Mouse (Mus musculus) retina, embryonic 14.5 days (tissue): ENCODE results near the gene Cadm1.
A peak's percentile ranks its signal among the peaks of the same experiment; 100 is the strongest.

ENCODE experiments used
- DNase-seq: peaks from one replicate; pipeline ENCODE4 v3.0.0-alpha.2; 2015; ENCODE audit warnings: low spot score

Gene Cadm1

GRCm38 (mm10) chr9:47609443-47609842 lies 79.5 kb downstream of the Cadm1 start:
- no peak for DNase-seq

GRCm38 (mm10) chr9:47610316-47610715 lies 80.3 kb downstream of the Cadm1 start:
- no peak for DNase-seq

GRCm38 (mm10) chr9:47612894-47613412 lies 83.0 kb downstream of the Cadm1 start:
- no peak for DNase-seq

- DNase-seq: no peak
Observed at GRCm38 (mm10) chr9:47615049-47615448, 85.1 kb downstream of the Cadm1 start.

GRCm38 (mm10) chr9:47616391-47616790 lies 86.4 kb downstream of the Cadm1 start:
- DNase-seq: no peak

GRCm38 (mm10) chr9:47619501-47620029 lies 89.6 kb downstream of the Cadm1 start:
- peak; percentile 64 for DNase-seq

- DNase-seq: no peak
Observed at GRCm38 (mm10) chr9:47623447-47624445, 93.8 kb downstream of the Cadm1 start.

GRCm38 (mm10) chr9:47624565-47625520 lies 94.9 kb downstream of the Cadm1 start:
- no peak for DNase-seq

GRCm38 (mm10) chr9:47625621-47626210 lies 95.7 kb downstream of the Cadm1 start:
- no peak for DNase-seq

- DNase-seq: no peak
Observed at GRCm38 (mm10) chr9:47627966-47628365, 98.0 kb downstream of the Cadm1 start.

- DNase-seq: no peak
Observed at GRCm38 (mm10) chr9:47628550-47628949, 98.6 kb downstream of the Cadm1 start.

- DNase-seq: no peak
Observed at GRCm38 (mm10) chr9:47634695-47635094, 104.7 kb downstream of the Cadm1 start.

GRCm38 (mm10) chr9:47642663-47643062 lies 112.7 kb downstream of the Cadm1 start:
- DNase-seq: no peak

- DNase-seq: no peak
Observed at GRCm38 (mm10) chr9:47645056-47645455, 115.1 kb downstream of the Cadm1 start.

GRCm38 (mm10) chr9:47651431-47651830 lies 121.5 kb downstream of the Cadm1 start:
- DNase-seq: no peak

- DNase-seq: no peak
Observed at GRCm38 (mm10) chr9:47652203-47652602, 122.2 kb downstream of the Cadm1 start.

- no peak for DNase-seq
Observed at GRCm38 (mm10) chr9:47652936-47653335, 123.0 kb downstream of the Cadm1 start.

GRCm38 (mm10) chr9:47659366-47660090 lies 129.6 kb downstream of the Cadm1 start:
- DNase-seq: no peak

- peak; percentile 57 for DNase-seq
Observed at GRCm38 (mm10) chr9:47661611-47662010, 131.6 kb downstream of the Cadm1 start.

GRCm38 (mm10) chr9:47669206-47669605 lies 139.2 kb downstream of the Cadm1 start:
- no peak for DNase-seq

- no peak for DNase-seq
Observed at GRCm38 (mm10) chr9:47671617-47672016, 141.6 kb downstream of the Cadm1 start.
